Mouse (Mus musculus) cerebellum, postnatal 36 days (tissue): ENCODE results near the gene Zdhhc17.

Source experiments
- DNase-seq, 2 experiments: peaks; one replicate each; pipeline ENCODE4 v3.0.0; 2021 to 2022; ENCODE audit warnings: mixed read lengths in 2 of 2

Zdhhc17 gene

DNA sequence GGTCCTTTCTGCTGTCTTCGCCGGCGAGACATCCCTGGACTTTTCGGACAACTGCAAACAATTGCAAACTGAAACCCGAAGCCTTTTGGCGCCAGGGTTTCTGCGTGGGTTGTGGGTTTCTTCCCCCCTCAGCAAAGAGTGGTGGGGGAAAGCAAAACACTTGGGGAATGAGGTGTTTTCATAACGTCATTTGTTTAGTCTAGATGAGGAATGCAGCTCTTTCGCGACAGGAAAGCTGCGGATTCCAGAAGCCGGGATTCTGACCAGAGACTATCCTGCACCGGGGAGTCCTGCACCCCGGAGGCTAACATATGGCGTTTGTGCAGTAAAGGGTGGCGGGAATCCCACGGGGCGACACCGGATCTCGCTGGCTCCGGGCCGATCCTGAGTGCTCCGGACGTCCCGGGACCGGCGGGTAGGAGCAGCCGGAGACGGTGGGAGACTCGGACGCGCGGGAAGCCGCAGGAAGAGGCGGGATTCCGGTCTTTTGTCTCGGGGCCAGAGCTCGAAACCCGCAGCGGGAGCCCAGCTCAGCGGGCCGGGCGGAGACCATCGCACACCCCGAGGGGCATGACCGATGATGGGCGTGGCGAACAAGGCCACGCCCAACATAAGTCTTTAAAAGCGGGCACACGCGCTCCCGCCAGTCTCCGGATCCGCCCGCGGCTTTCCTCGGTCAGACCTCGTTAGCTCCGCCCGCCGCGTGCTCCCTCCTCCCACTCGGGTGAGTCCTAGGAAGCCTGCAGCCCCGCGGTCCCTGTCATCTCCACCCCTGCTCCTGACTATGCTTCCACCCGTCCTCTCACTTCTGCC, 90.2 kb downstream of the Zdhhc17 start, which contains the start of gene Csrp2:
Gene Csrp2 (plus strand): TSS at position 259 of the 813 bp plus-strand sequence.
- DNase-seq: peak; percentile 73 to 79

DNA sequence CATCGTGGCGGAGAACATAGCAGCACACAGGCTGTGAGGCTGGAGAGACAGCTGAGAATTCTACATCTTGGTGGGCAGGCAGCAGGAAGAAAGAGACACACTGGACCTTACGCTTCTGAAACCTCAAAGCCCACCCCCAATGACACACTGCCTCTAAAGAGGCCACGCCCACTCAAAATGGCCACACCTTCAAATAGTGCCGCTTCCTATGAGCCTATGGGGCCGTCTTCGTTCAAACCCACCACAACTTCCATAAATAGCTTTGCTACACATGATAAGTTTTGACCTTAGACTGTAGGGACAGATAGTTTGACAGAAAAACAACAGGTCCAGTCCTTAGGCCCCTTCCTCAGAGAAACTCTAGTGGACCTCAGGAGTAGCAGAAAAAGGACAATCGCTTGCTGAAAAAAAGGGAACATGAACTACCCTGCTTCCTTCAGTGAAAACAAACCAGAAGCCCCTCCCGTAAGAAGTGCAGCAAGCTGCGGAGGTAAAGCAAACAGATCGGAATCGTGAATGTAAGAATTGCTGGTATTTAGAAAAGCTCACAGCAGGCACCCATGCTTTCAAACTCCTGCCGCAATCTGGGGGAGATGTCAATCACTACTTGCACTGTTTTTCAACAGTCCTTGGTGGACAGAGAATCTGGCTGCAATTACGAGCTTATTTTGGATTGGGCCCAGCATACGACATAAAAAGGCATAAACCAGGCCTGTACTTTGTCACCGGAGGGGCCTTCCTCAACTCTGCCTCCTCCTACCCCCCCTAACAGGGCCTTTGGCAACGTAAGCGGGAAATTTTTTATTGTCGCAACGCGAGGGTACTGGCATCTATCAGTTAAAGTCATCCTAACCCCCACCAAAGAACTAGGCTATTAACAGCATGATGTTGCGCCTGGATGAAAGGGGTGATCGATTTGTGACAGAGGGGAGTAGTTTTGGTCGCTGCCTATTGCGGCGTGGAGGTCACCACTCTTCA, 91.2 kb downstream of the Zdhhc17 start:
- no peak for DNase-seq

DNA sequence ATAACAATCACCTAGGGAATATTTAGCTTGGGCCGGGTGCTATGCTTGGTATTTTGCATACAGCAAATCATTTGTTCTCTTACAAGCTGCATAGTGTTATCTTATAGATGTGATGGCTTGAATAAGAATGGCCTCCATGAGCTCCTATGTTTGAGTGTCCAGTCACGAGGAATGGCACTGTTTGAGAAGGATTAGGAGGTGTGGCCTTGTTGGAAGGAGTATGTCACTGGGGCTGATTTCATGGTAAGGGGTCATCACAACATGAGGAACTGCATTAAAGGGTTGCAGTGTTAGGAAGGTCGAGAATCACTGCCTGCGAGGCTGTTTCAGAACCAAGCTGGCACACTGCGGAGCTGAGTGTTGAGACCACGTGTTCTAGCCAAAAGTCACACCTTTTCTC, 92.4 kb downstream of the Zdhhc17 start:
- no peak for DNase-seq

DNA sequence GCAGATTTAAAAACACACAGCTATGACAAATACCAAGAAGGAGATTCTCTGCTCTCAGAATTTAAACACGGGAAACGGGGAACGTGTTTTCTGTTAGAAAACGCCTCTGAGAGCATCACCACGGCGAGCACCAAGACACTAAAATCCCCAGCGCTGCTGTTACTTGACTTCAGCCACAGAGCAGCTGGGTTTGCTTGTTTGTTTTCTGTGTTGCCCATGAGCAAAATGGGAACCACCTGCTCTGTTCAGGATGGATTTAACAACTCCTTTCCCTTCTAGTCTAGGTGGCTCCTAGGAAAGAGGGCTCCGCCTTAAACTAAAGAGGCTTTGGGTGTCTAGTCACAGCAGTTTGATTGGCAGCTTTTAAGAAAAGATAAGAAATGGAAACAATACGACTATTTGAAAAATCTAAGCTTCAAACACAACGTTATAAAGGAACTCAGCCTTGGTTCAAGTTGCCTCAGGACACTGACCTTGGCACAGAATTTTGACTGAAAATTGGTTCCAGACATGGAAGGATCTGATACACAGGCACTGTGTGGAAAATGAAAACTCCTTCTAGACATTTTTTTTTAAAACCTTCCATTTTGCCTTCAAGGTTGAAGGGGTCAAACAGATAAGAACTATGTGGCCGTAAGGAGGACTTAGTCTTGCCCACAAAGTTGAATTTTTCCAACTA, 93.1 kb downstream of the Zdhhc17 start:
- DNase-seq: no peak

DNA sequence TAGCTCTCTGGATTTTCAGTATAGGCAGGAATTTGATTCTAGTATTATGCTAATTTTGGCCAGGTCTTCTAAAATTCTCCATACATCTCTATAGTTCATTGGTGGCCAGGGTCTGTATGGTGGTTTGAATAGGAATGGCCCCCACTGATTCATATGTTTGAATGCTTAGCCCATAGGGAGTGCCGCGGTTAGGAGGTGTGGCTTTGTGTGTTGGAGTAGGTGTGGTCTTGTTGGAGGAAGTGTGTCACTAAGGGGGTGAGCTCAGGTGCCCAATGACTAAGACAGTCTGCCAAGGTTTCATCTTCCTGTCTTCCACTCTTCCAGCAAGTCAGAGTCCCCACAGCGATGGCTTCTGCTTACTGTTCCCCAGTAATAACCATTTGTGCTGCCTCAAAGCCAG, 106.1 kb downstream of the Zdhhc17 start:
- no peak for DNase-seq

DNA sequence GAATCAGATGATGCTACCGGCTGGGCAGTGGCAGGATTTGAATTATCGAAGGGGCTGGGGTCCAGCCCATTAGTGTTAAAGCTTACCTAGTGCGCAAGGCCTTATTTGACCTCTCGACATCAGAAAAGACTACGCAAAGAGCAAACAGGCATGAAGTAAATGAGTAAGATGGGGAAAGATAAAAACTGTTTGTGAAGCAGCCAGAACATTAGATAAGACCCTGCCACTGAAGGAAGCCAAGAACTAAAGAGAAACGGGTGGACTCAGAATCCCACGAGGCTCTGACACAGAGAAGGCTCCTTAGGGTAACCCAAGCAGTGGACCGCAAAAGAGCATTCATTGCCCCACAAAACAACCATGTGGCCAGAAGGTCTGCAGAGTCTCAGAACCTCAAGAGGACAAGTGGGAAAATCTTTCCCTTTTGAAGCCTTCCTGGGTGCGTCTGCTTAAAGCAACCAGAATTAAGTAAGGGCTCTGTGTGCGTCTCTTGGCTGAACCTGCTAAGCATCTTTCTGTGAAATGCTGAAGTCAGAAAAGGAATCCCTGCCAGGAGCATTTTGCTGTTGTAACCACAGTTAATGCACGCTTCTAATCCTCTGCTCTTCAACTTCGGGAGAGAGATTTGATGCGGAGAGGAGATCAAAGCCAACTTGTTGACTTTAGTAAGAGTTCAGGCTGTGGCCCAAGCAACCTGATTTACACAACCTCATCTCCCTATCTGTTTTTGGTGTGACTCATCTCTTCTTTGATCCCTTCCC, 110.0 kb downstream of the Zdhhc17 start:
- DNase-seq: no peak
